Mouse (Mus musculus) urinary bladder, postnatal 10 days (tissue): ENCODE measurements around the gene Adamts17.

Experiments
- DNase-seq: peaks from one replicate; pipeline ENCODE4 v3.0.0; 2022; ENCODE audit warnings: low spot score

The Adamts17 gene

GRCm38 (mm10) chr7:67035246-67035645 is 195.7 kb downstream of the Adamts17 start:
- DNase-seq = no peak

GRCm38 (mm10) chr7:67035661-67036060 is 196.1 kb downstream of the Adamts17 start:
- no peak for DNase-seq

GRCm38 (mm10) chr7:67036502-67037485 is 197.3 kb downstream of the Adamts17 start:
- no peak for DNase-seq

- no peak for DNase-seq
Observed at GRCm38 (mm10) chr7:67037726-67038520, 198.4 kb downstream of the Adamts17 start.

GRCm38 (mm10) chr7:67039143-67039542 is 199.6 kb downstream of the Adamts17 start:
- DNase-seq = no peak

- no peak for DNase-seq
Observed at GRCm38 (mm10) chr7:67039861-67040260, 200.3 kb downstream of the Adamts17 start.

DNA sequence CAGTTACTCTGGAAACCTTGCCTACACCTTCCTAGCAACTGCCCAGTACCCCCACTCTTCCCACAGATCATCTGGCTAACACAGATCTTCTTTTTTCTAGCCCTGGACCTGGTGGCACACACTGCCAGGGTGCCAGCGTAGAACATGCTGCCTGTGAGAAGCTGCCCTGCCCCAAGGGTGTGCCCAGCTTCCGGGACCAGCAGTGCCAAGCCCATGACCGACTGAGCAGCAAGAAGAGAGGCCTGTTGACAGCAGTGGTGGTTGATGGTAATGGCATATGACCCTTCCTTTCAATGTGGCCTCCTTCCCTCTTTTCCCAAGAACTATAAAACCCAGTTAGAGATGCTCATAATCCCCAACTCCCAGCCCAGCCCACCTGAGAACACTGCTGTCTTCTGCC is 202.2 kb downstream of the Adamts17 start:
- no peak for DNase-seq

DNA sequence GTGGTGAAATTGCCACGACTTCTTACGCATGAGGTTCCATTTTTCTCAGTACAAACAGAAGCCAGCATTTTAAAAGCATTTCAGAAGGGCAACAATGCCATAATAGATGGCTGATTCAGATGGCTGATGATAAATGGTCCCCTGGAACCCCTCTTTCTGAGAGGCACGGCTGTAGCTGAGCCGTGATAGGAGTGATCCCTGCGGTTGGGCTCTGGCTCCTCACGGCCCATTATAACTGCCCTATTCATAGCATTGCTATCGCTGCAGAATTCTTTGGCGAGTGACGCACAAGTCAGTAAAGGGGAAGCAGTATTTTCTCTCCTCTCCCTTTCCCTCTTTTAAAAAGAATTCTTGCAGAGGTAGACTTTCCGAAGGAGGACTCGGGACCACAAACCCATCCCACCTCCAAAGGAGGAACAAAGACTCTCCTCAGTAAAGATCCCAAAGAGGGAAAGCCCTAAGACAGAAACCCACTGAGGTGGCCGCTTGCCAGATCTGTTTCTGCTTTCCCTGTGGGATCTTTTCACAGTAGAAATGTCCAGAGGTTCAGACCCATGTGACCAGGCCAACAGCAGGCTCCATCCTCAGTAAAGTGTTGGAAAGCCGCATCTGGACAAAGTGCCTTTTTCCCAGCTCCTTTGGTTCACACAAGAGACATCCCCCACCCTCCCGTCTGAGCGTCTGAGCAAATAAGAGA is 204.7 kb downstream of the Adamts17 start:
- no peak for DNase-seq

GRCm38 (mm10) chr7:67045202-67045601 is 205.7 kb downstream of the Adamts17 start:
- DNase-seq = no peak

DNA sequence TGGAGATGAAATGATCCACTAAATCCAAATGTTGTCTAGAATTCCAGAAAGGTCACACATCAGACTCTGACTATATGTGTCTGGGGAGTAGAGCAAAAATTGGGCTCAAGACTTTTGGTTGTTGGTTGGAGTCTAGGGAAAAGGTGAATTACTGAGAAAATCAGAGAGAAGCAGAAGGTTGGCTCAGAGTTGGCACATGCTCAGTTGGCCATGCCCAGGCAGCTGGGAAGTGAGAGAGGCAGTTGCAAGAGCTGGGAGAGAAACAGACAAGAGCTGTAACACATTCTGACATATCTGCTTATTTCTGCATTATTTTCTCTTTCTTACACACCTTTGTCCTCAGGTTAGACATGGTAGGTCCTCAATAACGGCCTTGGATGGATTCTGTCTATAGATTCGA is 209.7 kb downstream of the Adamts17 start:
- DNase-seq = no peak

DNA sequence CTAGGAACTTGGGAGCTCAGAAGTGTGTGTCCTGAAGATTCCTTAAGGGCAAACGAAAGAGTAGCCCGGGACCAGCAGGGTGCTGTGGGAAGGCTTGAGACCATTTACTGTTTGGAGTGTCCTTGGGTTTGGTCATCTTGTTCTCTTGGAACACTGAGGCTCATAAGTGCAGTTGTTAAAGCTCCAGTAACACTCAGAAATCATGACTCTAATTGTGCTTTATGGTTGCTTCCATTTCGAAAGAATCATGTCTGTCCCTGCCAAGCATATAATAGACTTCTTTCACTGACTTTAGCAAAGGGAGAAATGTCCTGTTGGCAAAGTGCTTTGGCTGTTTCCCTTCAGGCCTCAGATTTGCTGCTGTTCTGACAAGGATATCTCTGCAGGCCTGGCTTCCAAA is 210.9 kb downstream of the Adamts17 start:
- no peak for DNase-seq

- DNase-seq = no peak
Observed at GRCm38 (mm10) chr7:67051089-67051718, 211.7 kb downstream of the Adamts17 start.

- no peak for DNase-seq
Observed at GRCm38 (mm10) chr7:67054876-67055275, 215.3 kb downstream of the Adamts17 start.

GRCm38 (mm10) chr7:67055510-67055909 is 216.0 kb downstream of the Adamts17 start:
- no peak for DNase-seq

GRCm38 (mm10) chr7:67061756-67062155 is 222.2 kb downstream of the Adamts17 start:
- DNase-seq = no peak

- no peak for DNase-seq
Observed at GRCm38 (mm10) chr7:67062571-67062970, 223.0 kb downstream of the Adamts17 start.

GRCm38 (mm10) chr7:67064627-67065305 is 225.2 kb downstream of the Adamts17 start:
- no peak for DNase-seq

- DNase-seq = no peak
Observed at GRCm38 (mm10) chr7:67065631-67066030, 226.1 kb downstream of the Adamts17 start.

GRCm38 (mm10) chr7:67072015-67072685 is 232.6 kb downstream of the Adamts17 start:
- no peak for DNase-seq

DNA sequence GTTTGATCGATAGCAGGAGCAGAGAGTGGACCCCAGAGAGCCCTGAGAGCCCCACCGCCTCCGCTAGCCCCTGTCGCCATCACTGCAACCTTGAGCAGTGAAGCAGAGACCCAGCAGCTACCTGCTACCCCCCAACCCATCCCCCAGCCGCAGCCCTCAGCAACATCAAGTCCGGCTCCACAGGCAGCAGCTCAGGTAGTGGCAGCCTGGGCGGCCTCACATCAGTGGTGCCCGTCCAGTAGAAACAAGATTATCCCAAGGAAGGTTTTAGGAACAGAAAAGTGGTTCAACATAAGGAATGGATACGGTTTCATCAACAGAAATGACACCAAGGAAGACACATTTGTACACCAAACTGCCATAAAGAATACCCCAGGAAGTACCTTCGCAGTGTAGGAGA is 243.2 kb downstream of the Adamts17 start:
- DNase-seq = no peak

DNA sequence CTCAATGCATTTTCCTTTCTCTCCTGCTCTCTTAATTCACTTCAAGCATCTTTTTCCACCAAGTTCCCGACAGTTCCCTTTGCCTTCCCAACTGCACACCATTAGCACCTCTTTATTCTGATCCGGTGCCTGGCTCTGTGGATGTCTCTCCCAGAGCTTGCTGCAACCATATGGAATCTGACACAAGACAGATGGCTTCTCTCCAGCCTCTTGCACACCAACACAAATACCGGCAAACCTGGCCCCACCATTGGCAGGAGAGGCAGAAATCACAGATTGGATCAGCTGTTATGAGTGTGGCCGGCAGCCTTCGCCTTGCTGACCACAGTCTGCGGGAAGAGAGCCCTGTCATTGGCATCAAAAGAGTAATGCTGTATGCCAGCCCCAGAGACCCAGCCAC is 248.2 kb downstream of the Adamts17 start:
- DNase-seq = no peak
